Mouse (Mus musculus): ENCODE measurements around the gene Dscaml1.

Gene Dscaml1

GRCm38 (mm10) chr9:45454889-45455610, 28.6 kb downstream of the Dscaml1 start:
- no peak for DNase-seq (ENCODE audit: low read depth, low spot score)

GRCm38 (mm10) chr9:45457200-45457599, 30.8 kb downstream of the Dscaml1 start:
- DNase-seq (ENCODE audit: low read depth, low spot score) = no peak

GRCm38 (mm10) chr9:45458363-45458762, 31.9 kb downstream of the Dscaml1 start:
- DNase-seq (ENCODE audit: low read depth, low spot score) = no peak

- no peak for DNase-seq (ENCODE audit: low read depth, low spot score)
Observed at GRCm38 (mm10) chr9:45465396-45466019, 39.1 kb downstream of the Dscaml1 start.

- no peak for DNase-seq (ENCODE audit: low read depth, low spot score)
Observed at GRCm38 (mm10) chr9:45468235-45468634, 41.8 kb downstream of the Dscaml1 start.

GRCm38 (mm10) chr9:45470746-45471471, 44.5 kb downstream of the Dscaml1 start:
- no peak for DNase-seq (ENCODE audit: low read depth, low spot score)

- DNase-seq (ENCODE audit: low read depth, low spot score) = no peak
Observed at GRCm38 (mm10) chr9:45471691-45472090, 45.3 kb downstream of the Dscaml1 start.

GRCm38 (mm10) chr9:45474874-45475273, 48.4 kb downstream of the Dscaml1 start:
- DNase-seq (ENCODE audit: low read depth, low spot score) = no peak

GRCm38 (mm10) chr9:45480936-45481335, 54.5 kb downstream of the Dscaml1 start:
- DNase-seq (ENCODE audit: low read depth, low spot score) = no peak

- no peak for DNase-seq (ENCODE audit: low read depth, low spot score)
Observed at GRCm38 (mm10) chr9:45486665-45487074, 60.2 kb downstream of the Dscaml1 start.

GRCm38 (mm10) chr9:45487179-45487801, 60.9 kb downstream of the Dscaml1 start:
- no peak for DNase-seq (ENCODE audit: low read depth, low spot score)

- DNase-seq (ENCODE audit: low read depth, low spot score) = no peak
Observed at GRCm38 (mm10) chr9:45490899-45491298, 64.5 kb downstream of the Dscaml1 start.

GRCm38 (mm10) chr9:45494889-45495288, 68.5 kb downstream of the Dscaml1 start:
- DNase-seq (ENCODE audit: low read depth, low spot score) = no peak

GRCm38 (mm10) chr9:45496340-45496739, 69.9 kb downstream of the Dscaml1 start:
- DNase-seq (ENCODE audit: low read depth, low spot score) = no peak

GRCm38 (mm10) chr9:45496944-45497343, 70.5 kb downstream of the Dscaml1 start:
- DNase-seq (ENCODE audit: low read depth, low spot score) = no peak

GRCm38 (mm10) chr9:45499267-45499666, 72.8 kb downstream of the Dscaml1 start:
- DNase-seq (ENCODE audit: low read depth, low spot score) = no peak

GRCm38 (mm10) chr9:45500071-45500595, 73.7 kb downstream of the Dscaml1 start:
- DNase-seq (ENCODE audit: low read depth, low spot score) = no peak

- DNase-seq (ENCODE audit: low read depth, low spot score) = no peak
Observed at GRCm38 (mm10) chr9:45501295-45501927, 75.0 kb downstream of the Dscaml1 start.

GRCm38 (mm10) chr9:45501963-45502641, 75.7 kb downstream of the Dscaml1 start:
- DNase-seq (ENCODE audit: low read depth, low spot score) = peak; percentile 36

GRCm38 (mm10) chr9:45504977-45505376, 78.5 kb downstream of the Dscaml1 start:
- no peak for DNase-seq (ENCODE audit: low read depth, low spot score)

GRCm38 (mm10) chr9:45505487-45505939, 79.1 kb downstream of the Dscaml1 start:
- DNase-seq (ENCODE audit: low read depth, low spot score) = peak; percentile 63
